Mouse (Mus musculus) neural tube, embryonic 12.5 days (tissue): ENCODE data around the gene Kcnj6. TPM values are rescaled to one million over a fixed set of nuclear protein-coding genes. Genes with fewer than 3 reads are reported as not detected.

Source experiments
- ATAC-seq: fragments of 200-750 bp; cut with Nextera tagmentation; 2 replicates; pipeline ENCODE4 v1.8.0; 2017; ENCODE audit warnings: low read depth, mild to moderate bottlenecking, moderate TSS enrichment, moderate library complexity; ENCODE audit not compliant: low FRiP score
- H3K27ac ChIP-seq: fragments of 300-500 bp; sonication (generic); 2 replicates; pipeline ENCODE4 v1.5.1; 2016
- H3K27me3 ChIP-seq: fragments of 300-500 bp; sonication (generic); replicated peaks from 2 replicates; pipeline ENCODE4 v1.6.1; 2016; ENCODE audit warnings: mild to moderate bottlenecking
- H3K36me3 ChIP-seq: fragments of 300-500 bp; sonication (generic); 2 replicates; pipeline ENCODE4 v1.6.1; 2016; ENCODE audit warnings: mild to moderate bottlenecking
- H3K4me1 ChIP-seq: fragments of 300-500 bp; sonication (generic); 2 replicates; pipeline ENCODE4 v1.6.1; 2016
- H3K4me2 ChIP-seq: fragments of 300-500 bp; sonication (generic); replicated peaks from 2 replicates; pipeline ENCODE4 v1.6.1; 2016; ENCODE audit warnings: mild to moderate bottlenecking
- H3K4me3 ChIP-seq: fragments of 300-500 bp; sonication (generic); 2 replicates; pipeline ENCODE4 v1.5.1; 2016
- H3K9ac ChIP-seq: fragments of 300-500 bp; sonication (generic); 2 replicates; pipeline ENCODE4 v1.6.1; 2016; ENCODE audit warnings: mild to moderate bottlenecking
- H3K9me3 ChIP-seq: fragments of 300-500 bp; sonication (generic); 2 replicates; pipeline ENCODE4 v1.6.1; 2016; ENCODE audit warnings: mild to moderate bottlenecking
- WGBS: fragments of 180-500 bp; shearing (Covaris S2); methylation state at CpG from one replicate; pipeline ENCODE4 v1.1.7; 2016; 5-methylcytosine and 5-hydroxymethylcytosine counted together
- polyA plus RNA-seq: library from polyadenylated mRNA; unstranded; fragments of >200 nt; fragmentation: Nextera tagmentation; extraction: Ambion mirVana; gene quantifications from 2 replicates; pipeline ENCODE4 v1.2.1, GENCODE M21; 2016

The Kcnj6 gene
- polyA plus RNA-seq, 1 experiment from 2014 or later: 0.35 TPM

- 71% methylated on average over 9 of the region's 9 CpGs for WGBS
- Histone ChIP-seq H3K4me3 (no peak overlapping the region), H3K9me3 (no peaks in the 10 kb centered on the region), H3K27ac (no peak overlapping the region), H3K4me1 (peaks cover 4% of the 10 kb centered on the region; the same call in 1 of the 2 replicates), H3K36me3 (no peaks in the 10 kb centered on the region), H3K27me3 (no peaks in the 10 kb centered on the region), H3K4me2 (no peak overlapping the region), H3K9ac (no peak overlapping the region)
- ATAC-seq: no peak
Observed at GRCm38 (mm10) chr16:94745016-94745415, 252.5 kb downstream of the Kcnj6 start.

GRCm38 (mm10) chr16:94743853-94744501 is 253.5 kb downstream of the Kcnj6 start:
- H3K4me2 ChIP-seq: peak overlapping the region; percentile 38
- H3K4me3 ChIP-seq: no peak overlapping the region
- H3K9ac ChIP-seq: no peak overlapping the region
- no peak overlapping the region for H3K27ac ChIP-seq
- 0 out of 2 replicates have a peak, but pooled peaks have one; percentile 25 for ATAC-seq
- H3K27me3 ChIP-seq: no peaks in the 10 kb centered on the region
- H3K4me1 ChIP-seq: peaks cover 4% of the 10 kb centered on the region; the same call in 1 of the 2 replicates
- no peaks in the 10 kb centered on the region for H3K9me3 ChIP-seq
- H3K36me3 ChIP-seq: no peaks in the 10 kb centered on the region
- WGBS: 3% methylated on average over 11 of the region's 11 CpGs

GRCm38 (mm10) chr16:94737359-94737687 is 260.2 kb downstream of the Kcnj6 start:
- no peak overlapping the region for H3K4me2 ChIP-seq
- no peak overlapping the region for H3K27ac ChIP-seq
- no peak overlapping the region for H3K9ac ChIP-seq
- H3K4me1 ChIP-seq: peaks cover 8% of the 10 kb centered on the region
- H3K27me3 ChIP-seq: no peaks in the 10 kb centered on the region
- no peak overlapping the region for H3K4me3 ChIP-seq
- 81% methylated on average over 1 of the region's 1 CpGs for WGBS
- no peaks in the 10 kb centered on the region for H3K9me3 ChIP-seq
- H3K36me3 ChIP-seq: no peaks in the 10 kb centered on the region
- no peak for ATAC-seq

- Histone ChIP-seq H3K36me3 (no peaks in the 10 kb centered on the region), H3K4me1 (peaks cover 8% of the 10 kb centered on the region), H3K27me3 (no peaks in the 10 kb centered on the region), H3K4me3 (no peak overlapping the region), H3K27ac (no peak overlapping the region), H3K9ac (no peak overlapping the region), H3K4me2 (no peak overlapping the region), H3K9me3 (no peaks in the 10 kb centered on the region)
- 85% methylated on average over 8 of the region's 8 CpGs for WGBS
- ATAC-seq: no peak
Observed at GRCm38 (mm10) chr16:94736462-94737358, 260.8 kb downstream of the Kcnj6 start.

- no peak overlapping the region for H3K9ac ChIP-seq
- peaks cover 8% of the 10 kb centered on the region for H3K4me1 ChIP-seq
- no peak for ATAC-seq
- H3K27ac ChIP-seq: no peak overlapping the region
- H3K4me2 ChIP-seq: no peak overlapping the region
- H3K9me3 ChIP-seq: no peaks in the 10 kb centered on the region
- WGBS: 68% methylated on average over 3 of the region's 3 CpGs
- no peaks in the 10 kb centered on the region for H3K36me3 ChIP-seq
- H3K27me3 ChIP-seq: no peaks in the 10 kb centered on the region
- H3K4me3 ChIP-seq: no peak overlapping the region
Observed at GRCm38 (mm10) chr16:94735472-94735871, 262.0 kb downstream of the Kcnj6 start.

- no peak overlapping the region for H3K9ac ChIP-seq
- H3K4me1 ChIP-seq: peaks cover 8% of the 10 kb centered on the region
- 78% methylated on average over 12 of the region's 12 CpGs for WGBS
- H3K9me3 ChIP-seq: no peaks in the 10 kb centered on the region; the same call in 1 of the 2 replicates
- no peaks in the 10 kb centered on the region for H3K27me3 ChIP-seq
- H3K4me2 ChIP-seq: no peak overlapping the region
- H3K36me3 ChIP-seq: no peaks in the 10 kb centered on the region
- no peak for ATAC-seq
- no peak overlapping the region for H3K4me3 ChIP-seq
- H3K27ac ChIP-seq: no peak overlapping the region
Observed at GRCm38 (mm10) chr16:94731027-94731426, 266.5 kb downstream of the Kcnj6 start.

- Histone ChIP-seq H3K9me3 (no peaks in the 10 kb centered on the region; the same call in 1 of the 2 replicates), H3K9ac (no peak overlapping the region), H3K27ac (no peak overlapping the region), H3K4me1 (peaks cover 12% of the 10 kb centered on the region), H3K4me2 (no peak overlapping the region), H3K36me3 (no peaks in the 10 kb centered on the region), H3K4me3 (no peak overlapping the region), H3K27me3 (no peaks in the 10 kb centered on the region)
- no peak for ATAC-seq
- 88% methylated on average over 6 of the region's 6 CpGs for WGBS
Observed at GRCm38 (mm10) chr16:94729236-94729635, 268.3 kb downstream of the Kcnj6 start.

- ATAC-seq: peak; percentile 38
Observed at GRCm38 (mm10) chr16:94724747-94725211, 272.7 kb downstream of the Kcnj6 start.

GRCm38 (mm10) chr16:94724061-94724596 is 273.4 kb downstream of the Kcnj6 start:
- no peaks in the 10 kb centered on the region for H3K36me3 ChIP-seq
- H3K4me2 ChIP-seq: peak overlapping the region; percentile 85
- peak overlapping the region; percentile 55 for H3K9ac ChIP-seq
- H3K27me3 ChIP-seq: no peaks in the 10 kb centered on the region
- H3K9me3 ChIP-seq: no peaks in the 10 kb centered on the region; the same call in 1 of the 2 replicates
- H3K4me1 ChIP-seq: peaks cover 6% of the 10 kb centered on the region
- peak overlapping the region; percentile 52 for H3K4me3 ChIP-seq
- ATAC-seq: peak; percentile 97
- under 1% methylated on average over 23 of the region's 23 CpGs for WGBS
- peak overlapping the region; percentile 38; the same call in 1 of the 2 replicates for H3K27ac ChIP-seq

More at GRCm38 (mm10) chr16:94724747-94725211, 272.7 kb downstream of the Kcnj6 start:
- 4% methylated on average over 18 of the region's 18 CpGs for WGBS
- no peaks in the 10 kb centered on the region for H3K27me3 ChIP-seq
- no peaks in the 10 kb centered on the region for H3K36me3 ChIP-seq
- H3K9me3 ChIP-seq: no peaks in the 10 kb centered on the region; the same call in 1 of the 2 replicates
- H3K9ac ChIP-seq: peak overlapping the region; percentile 55
- peak overlapping the region; percentile 52 for H3K4me3 ChIP-seq
- H3K27ac ChIP-seq: 0 out of 2 replicates have a peak overlapping the region, but pooled peaks have one; percentile 38
- H3K4me2 ChIP-seq: peak overlapping the region; percentile 85
- peaks cover 6% of the 10 kb centered on the region for H3K4me1 ChIP-seq

GRCm38 (mm10) chr16:94722936-94723335 is 274.6 kb downstream of the Kcnj6 start:
- no peak overlapping the region for H3K27ac ChIP-seq
- H3K4me3 ChIP-seq: no peak overlapping the region
- H3K9me3 ChIP-seq: no peaks in the 10 kb centered on the region
- H3K36me3 ChIP-seq: no peaks in the 10 kb centered on the region
- H3K9ac ChIP-seq: no peak overlapping the region
- H3K4me1 ChIP-seq: peaks cover 6% of the 10 kb centered on the region
- 82% methylated on average over 12 of the region's 12 CpGs for WGBS
- no peak overlapping the region for H3K4me2 ChIP-seq
- ATAC-seq: no peak
- no peaks in the 10 kb centered on the region for H3K27me3 ChIP-seq

GRCm38 (mm10) chr16:94721549-94722006 is 275.9 kb downstream of the Kcnj6 start:
- Histone ChIP-seq H3K27me3 (no peaks in the 10 kb centered on the region), H3K9me3 (peaks cover under 1% of the 10 kb centered on the region; the same call in 1 of the 2 replicates), H3K36me3 (no peaks in the 10 kb centered on the region), H3K4me1 (peaks cover 6% of the 10 kb centered on the region), H3K4me3 (no peak overlapping the region), H3K27ac (no peak overlapping the region), H3K9ac (no peak overlapping the region), H3K4me2 (no peak overlapping the region)
- no peak for ATAC-seq
- WGBS: 80% methylated on average over 10 of the region's 10 CpGs
